Mouse (Mus musculus) left cerebral cortex, adult 6 months (tissue): Measurements from ENCODE around the gene Dcun1d4. TPM values are rescaled to one million over a fixed set of nuclear protein-coding genes. Genes with fewer than 3 reads are reported as not detected.

Experiments used
- long read RNA-seq, 2 experiments: library from polyadenylated mRNA; unstranded; transcript quantifications; one replicate each; pipeline ENCODE4 v2.0.0; 2019 to 2020
- polyA plus RNA-seq: library from polyadenylated mRNA; unstranded; fragments of <200 nt; fragmentation: Nextera tagmentation; gene quantifications from 2 replicates; pipeline ENCODE4 v1.2.3, GENCODE M21; 2021

Dcun1d4 gene
- 29.4 and 42.9 TPM in 2 replicates for polyA plus RNA-seq
- long read RNA-seq, experiment 1, full-length matches to known transcripts = 215 of 304 reads
- long read RNA-seq, experiment 1, partial matches to known transcripts = 32 of 304 reads
- long read RNA-seq, experiment 1, other reads (novel, unspliced or antisense) = 57 of 304 reads
- long read RNA-seq, experiment 2, full-length matches to known transcripts = 23 of 53 reads
- long read RNA-seq, experiment 2, partial matches to known transcripts = 6 of 53 reads
- long read RNA-seq, experiment 2, other reads (novel, unspliced or antisense) = 24 of 53 reads

GRCm38 (mm10) chr5:73480700-73481099 is at the start of gene Dcun1d4:
Gene Dcun1d4 (plus strand): TSS chr5:73481000.

Other genes starting within 250 kb of the Dcun1d4 start
- 9.6 and 11.1 TPM in 2 replicates for gene Fryl, start 224.4 kb upstream of the Dcun1d4 start, polyA plus RNA-seq
- 744 and 763 TPM in 2 replicates for gene Ociad1, start 188.2 kb upstream of the Dcun1d4 start, polyA plus RNA-seq
- 93.0 and 99.0 TPM in 2 replicates for gene Ociad2, start 140.0 kb upstream of the Dcun1d4 start, polyA plus RNA-seq
- gene Cwh43, start 74.9 kb upstream of the Dcun1d4 start, polyA plus RNA-seq = 1.1 and 1.3 TPM in 2 replicates
- gene Lrrc66, start 151.5 kb downstream of the Dcun1d4 start, polyA plus RNA-seq = not detected in 2 replicates
- 16.7 and 25.2 TPM in 2 replicates for gene Sgcb, start 166.8 kb downstream of the Dcun1d4 start, polyA plus RNA-seq
- 0.49 and 0.80 TPM in 2 replicates for gene Spata18, start 170.4 kb downstream of the Dcun1d4 start, polyA plus RNA-seq